ENCODE assay signal across 14 mouse cellular contexts in genomic region chr5:98574711-98575470, GRCm38 (mm10). TPM values are rescaled to one million over a fixed set of nuclear protein-coding genes. Genes with fewer than 3 reads are reported as not detected.
DNase-seq lines count a peak whose midpoint lies in the region; ATAC-seq and TF ChIP-seq lines count a peak whose summit lies in the region.
"Had no signal": no experiment of that assay in that cellular context is flagged by ENCODE, and none has a peak within 500 bp of the region (broad histone marks: within the 10 kb centered on the region; RNA-seq: fewer than 3 reads in every experiment).

No protein-coding gene starts in this region.

- no peak for TF ChIP-seq CTCF in lung, postnatal 0 days (IDR thresholded peaks at IDR 0.05)

- no peaks in the 10 kb centered on the region for H3K9me3 ChIP-seq in lung, postnatal 0 days (ENCODE audit: low read length)
- H3K9me3 ChIP-seq in embryonic facial prominence, embryonic 15.5 days (replicated peaks): no peaks in the 10 kb centered on the region
- H3K9me3 ChIP-seq in limb, embryonic 10.5 days (replicated peaks): no peaks in the 10 kb centered on the region
- H3K9me3 ChIP-seq: heart, embryonic 12.5 days had no signal

- no peaks in the 10 kb centered on the region for H3K36me3 ChIP-seq in lung, postnatal 0 days (ENCODE audit: insufficient read depth, low read length)
- no peaks in the 10 kb centered on the region for H3K36me3 ChIP-seq in embryonic facial prominence, embryonic 15.5 days
- H3K36me3 ChIP-seq in limb, embryonic 10.5 days: no peaks in the 10 kb centered on the region
- H3K36me3 ChIP-seq: heart, embryonic 12.5 days had no signal

- 51% methylated on average over 12 of the region's 12 CpGs for WGBS in lung, postnatal 0 days
- WGBS in embryonic facial prominence, embryonic 15.5 days: 37% methylated on average over 12 of the region's 12 CpGs
- 43% methylated on average over 12 of the region's 12 CpGs for WGBS in limb, embryonic 10.5 days

- ATAC-seq in lung, postnatal 0 days: peak; percentile 30; the same call in 1 of the 2 replicates
- peak; percentile 24; the same call in 1 of the 2 replicates for ATAC-seq in embryonic facial prominence, embryonic 15.5 days (ENCODE audit: insufficient number of reproducible peaks, low FRiP score, low TSS enrichment, low read depth)

- no peaks in the 10 kb centered on the region for H3K27me3 ChIP-seq in lung, postnatal 0 days (replicated peaks; ENCODE audit: insufficient read depth, low read length)
- no peaks in the 10 kb centered on the region for H3K27me3 ChIP-seq in embryonic facial prominence, embryonic 15.5 days
- H3K27me3 ChIP-seq in limb, embryonic 10.5 days (ENCODE audit: low read depth, poor library complexity, severe bottlenecking): no peaks in the 10 kb centered on the region
- H3K27me3 ChIP-seq: heart, embryonic 12.5 days had no signal

- H3K4me1 ChIP-seq in lung, postnatal 0 days (ENCODE audit: insufficient read depth, low read depth, low read length): no peaks in the 10 kb centered on the region; the same call in 1 of the 2 replicates
- no peaks in the 10 kb centered on the region for H3K4me1 ChIP-seq in embryonic facial prominence, embryonic 15.5 days
- peaks cover 14% of the 10 kb centered on the region for H3K4me1 ChIP-seq in limb, embryonic 10.5 days
- H3K4me1 ChIP-seq: heart, embryonic 12.5 days had no signal

- H3K9ac ChIP-seq in lung, postnatal 0 days (replicated peaks; ENCODE audit: low read depth): no peak overlapping the region
- no peak overlapping the region for H3K9ac ChIP-seq in embryonic facial prominence, embryonic 15.5 days
- H3K9ac ChIP-seq: heart, embryonic 12.5 days had no signal

- TF ChIP-seq EP300 in lung, postnatal 0 days (IDR thresholded peaks at IDR 0.05): no peak

- H3K27ac ChIP-seq in lung, postnatal 0 days (ENCODE audit: low read length): no peak overlapping the region
- no peak overlapping the region for H3K27ac ChIP-seq in embryonic facial prominence, embryonic 15.5 days (replicated peaks)
- H3K27ac ChIP-seq in limb, embryonic 10.5 days: no peak overlapping the region
- H3K27ac ChIP-seq: macrophage had no signal

- no peak overlapping the region for H3K4me3 ChIP-seq in lung, postnatal 0 days (ENCODE audit: low read depth, low read length)
- H3K4me3 ChIP-seq in embryonic facial prominence, embryonic 15.5 days (replicated peaks): no peak overlapping the region
- no peak overlapping the region for H3K4me3 ChIP-seq in limb, embryonic 10.5 days
- H3K4me3 ChIP-seq: heart, embryonic 12.5 days had no signal

- no peak overlapping the region for H3K4me2 ChIP-seq in lung, postnatal 0 days (replicated peaks; ENCODE audit: low read depth, low read length)
- H3K4me2 ChIP-seq in embryonic facial prominence, embryonic 15.5 days (replicated peaks): no peak overlapping the region
- H3K4me2 ChIP-seq: heart, embryonic 12.5 days had no signal

- DNase-seq in lung, postnatal 0 days (ENCODE audit: low spot score): no peak
- DNase-seq in lung, postnatal 14 days: no peak
- DNase-seq in limb, embryonic 10.5 days (ENCODE audit: low spot score): peak; percentile 52
- peak; percentile 71 for DNase-seq in retina, postnatal 1 day
- DNase-seq in cerebellum, postnatal 36 days: no peak
- DNase-seq in right cerebral cortex, adult 2 months (ENCODE audit: low spot score in 2 of 2): no peak
- DNase-seq: adrenal gland, postnatal 36 days; cerebellum, adult 8-10 months; kidney, postnatal 14 days had no signal

RNA-seq across cellular contexts. Expression of gene Gm11111, which starts 22.4 kb away (rescaled TPM):
- polyA plus RNA-seq in lung, postnatal 0 days (2015; fragmentation: Nextera tagmentation; extraction: Ambion mirVana): not detected in 2 replicates
- not detected in 2 replicates for polyA plus RNA-seq in embryonic facial prominence, embryonic 15.5 days (2015; fragmentation: Nextera tagmentation; extraction: Ambion mirVana)
- polyA plus RNA-seq in limb, embryonic 10.5 days (2016; fragmentation: Nextera tagmentation; extraction: Ambion mirVana): not detected in 2 replicates
- polyA plus RNA-seq: heart, embryonic 12.5 days; macrophage; neural tube, embryonic 14.5 days; testis, adult 2 months had no signal

Comparison
In these comparisons a context has a peak if more than half of its experiments do, and no peak if none do; other contexts are left out.
1. DNase-seq: peak in limb, embryonic 10.5 days (single experiment) and retina, postnatal 1 day (single experiment); none in lung, postnatal 0 days (single experiment), lung, postnatal 14 days (single experiment), cerebellum, postnatal 36 days (0 of 2) and right cerebral cortex, adult 2 months (0 of 2).